Mouse (Mus musculus) liver, adult 2 months (tissue): ENCODE results near the gene Gm20431.

Experiments used
- CTCF ChIP-seq: fragments of 200-500 bp; IDR thresholded peaks from 2 replicates; pipeline ENCODE4 v1.5.1; 2011; ENCODE audit warnings: low read depth, low read length, control low read depth
- POLR2A ChIP-seq: fragments of 200-500 bp; IDR thresholded peaks from 2 replicates; pipeline ENCODE4 v1.6.1; 2011; ENCODE audit warnings: low read length, control low read depth; ENCODE audit not compliant: insufficient read depth; ENCODE audit errors: extremely low read depth

DNA sequence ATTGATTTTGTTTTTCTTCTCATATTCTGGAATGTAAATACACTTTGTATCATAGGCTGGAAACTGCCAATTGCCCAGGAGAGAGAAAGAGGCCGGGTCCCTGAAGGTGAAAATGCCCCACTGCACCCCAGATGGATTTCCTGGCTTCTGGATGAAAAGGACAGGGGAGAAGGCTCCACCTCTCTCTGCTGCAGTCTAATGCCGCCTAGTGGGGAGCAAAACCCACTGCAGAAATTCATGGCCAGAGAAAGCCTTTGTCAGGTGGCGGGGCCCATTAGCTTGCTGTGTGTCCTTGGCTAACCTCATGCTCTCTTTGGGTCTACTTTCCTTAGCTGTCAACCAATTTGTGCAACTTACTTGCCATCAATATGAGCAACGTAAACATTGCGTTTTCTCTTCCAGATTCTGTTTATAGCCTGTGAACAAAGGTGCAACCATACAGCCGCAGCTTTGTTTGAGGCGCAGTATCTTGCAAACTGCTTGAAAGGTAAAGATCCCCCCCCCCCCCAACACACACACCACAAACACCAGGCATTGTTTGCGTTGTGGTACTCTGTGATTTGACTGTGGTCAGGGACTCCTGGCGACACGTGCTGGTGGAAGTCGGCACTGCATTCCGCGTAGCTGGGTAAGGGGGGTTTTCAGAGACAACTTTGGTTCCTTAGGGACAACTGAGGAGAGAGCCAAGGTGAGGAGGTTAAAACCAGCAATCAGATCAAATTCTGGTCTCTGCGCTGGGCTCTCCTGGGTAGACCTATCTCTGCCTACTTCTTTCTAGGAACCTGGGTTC, 14.0 kb upstream of the Gm20431 start:
- no peak for TF ChIP-seq POLR2A
- peak; percentile 82 for TF ChIP-seq CTCF
